Mouse (Mus musculus) testis, adult 2 months (tissue): Measurements from ENCODE around the gene Gpc6.

Source experiments
- CTCF ChIP-seq: fragments of 200-500 bp; IDR thresholded peaks from 2 replicates; pipeline ENCODE4 v1.5.1; 2012; ENCODE audit warnings: low read depth, mild to moderate bottlenecking, inconsistent platforms, low read length, moderate library complexity; ENCODE audit not compliant: control insufficient read depth, insufficient read depth, insufficient replicate concordance
- POLR2A ChIP-seq: fragments of 200-500 bp; IDR thresholded peaks from 2 replicates; pipeline ENCODE4 v1.6.1; 2012; ENCODE audit warnings: low read depth, mild to moderate bottlenecking, inconsistent platforms, low read length, moderate library complexity; ENCODE audit not compliant: control insufficient read depth

- TF ChIP-seq POLR2A (no peak), CTCF (no peak)
Measured at GRCm38 (mm10) chr14:117093586-117093985, 168.5 kb downstream of the Gpc6 start.
